Mouse (Mus musculus): ENCODE measurements around the gene D630045J12Rik.

Gene D630045J12Rik

GRCm38 (mm10) chr6:38242295-38242830, 11.4 kb downstream of the D630045J12Rik start:
- DNase-seq (ENCODE audit: low spot score), result no peak

DNA sequence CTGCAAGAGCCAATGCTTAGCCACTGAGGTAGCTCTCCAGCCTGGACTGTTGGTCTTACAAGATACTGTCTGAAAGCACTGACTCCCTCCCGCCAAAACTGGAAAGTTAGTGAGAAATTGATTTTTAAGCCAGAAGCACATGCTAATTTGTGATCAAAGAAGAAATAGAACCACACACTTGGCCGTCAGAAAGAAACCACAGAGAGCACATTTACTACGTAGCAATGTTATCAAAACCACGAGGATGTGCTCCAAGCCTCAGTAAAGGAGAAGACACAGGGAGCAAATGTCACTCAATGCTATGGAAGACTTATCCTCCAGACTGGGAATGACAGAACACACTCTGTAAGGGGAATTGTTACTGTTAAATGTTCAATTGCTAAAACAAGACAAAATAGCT, 12.3 kb downstream of the D630045J12Rik start:
- no peak for DNase-seq (ENCODE audit: low spot score)

DNA sequence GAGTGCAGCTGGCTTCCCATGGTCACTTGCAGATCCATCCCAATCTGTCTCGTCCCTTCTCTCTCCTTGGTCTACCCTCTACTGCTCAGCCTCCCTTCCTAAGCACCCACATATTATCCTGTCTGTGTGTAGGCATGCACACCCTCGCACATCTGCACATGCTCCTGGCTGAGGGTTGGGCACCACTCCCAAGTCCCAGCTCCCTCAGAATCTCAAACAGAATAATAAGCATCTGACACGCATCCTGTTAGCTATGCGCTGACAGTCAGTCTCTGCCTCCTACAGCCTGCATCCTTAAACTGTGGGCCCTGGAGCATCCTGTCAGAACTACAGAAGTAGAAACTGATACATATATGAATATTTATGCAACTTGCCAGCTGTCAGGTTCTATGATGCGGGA, 13.2 kb downstream of the D630045J12Rik start:
- DNase-seq (ENCODE audit: low spot score), result no peak

GRCm38 (mm10) chr6:38238382-38238781, 15.4 kb downstream of the D630045J12Rik start:
- DNase-seq (ENCODE audit: low spot score), result no peak

DNA sequence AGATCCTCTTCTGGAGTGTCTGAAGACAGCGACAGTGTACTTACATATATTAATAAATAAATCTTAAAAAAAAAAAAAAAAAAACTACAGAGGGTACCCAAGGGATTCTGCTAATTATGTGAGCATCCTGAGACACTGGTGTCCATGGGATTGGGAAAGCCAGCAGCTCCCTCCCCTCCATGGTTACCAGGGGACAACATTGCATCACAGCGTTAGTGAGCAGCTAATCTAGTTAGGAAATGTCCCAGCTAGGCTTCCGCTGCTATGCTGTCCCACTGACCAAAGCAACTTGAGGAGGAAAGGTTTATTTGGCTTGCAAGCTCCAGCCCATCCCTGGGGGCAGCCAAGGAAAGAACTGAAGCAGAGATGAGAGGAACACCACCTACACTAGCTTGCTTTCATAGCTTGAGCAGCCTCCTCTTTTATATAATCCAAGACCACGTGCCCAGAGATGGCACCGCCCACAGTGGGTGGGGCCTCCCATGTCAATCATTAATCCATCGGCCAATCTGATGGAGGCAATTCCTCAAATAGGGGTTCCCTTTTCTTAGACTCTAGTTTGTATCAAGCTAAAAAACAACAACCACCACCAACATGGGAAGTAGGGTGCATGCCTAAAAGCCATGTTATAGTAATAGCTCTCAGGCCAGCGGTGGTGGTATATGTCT, 17.7 kb downstream of the D630045J12Rik start:
- no peak for DNase-seq (ENCODE audit: low spot score)

DNA sequence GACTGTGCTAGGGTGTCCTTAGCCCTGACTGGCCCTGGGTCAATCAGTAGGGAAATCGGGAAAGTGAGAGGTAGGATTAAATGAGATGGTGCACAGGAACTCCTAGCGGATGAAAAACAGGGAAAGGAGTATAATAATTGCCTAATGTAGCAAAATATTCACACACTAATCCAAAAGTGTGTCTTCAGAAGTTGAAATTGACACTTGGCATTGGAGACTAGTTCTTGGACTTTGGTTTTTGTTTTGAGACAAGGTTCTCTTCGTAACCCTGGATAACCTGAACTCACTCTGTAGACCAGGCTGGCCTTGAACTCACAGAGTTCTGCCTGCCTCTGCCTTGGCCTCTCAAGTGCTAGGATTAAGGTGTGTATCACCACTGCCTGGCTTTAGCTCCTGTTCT, 20.0 kb downstream of the D630045J12Rik start:
- no peak for DNase-seq (ENCODE audit: low spot score)

DNA sequence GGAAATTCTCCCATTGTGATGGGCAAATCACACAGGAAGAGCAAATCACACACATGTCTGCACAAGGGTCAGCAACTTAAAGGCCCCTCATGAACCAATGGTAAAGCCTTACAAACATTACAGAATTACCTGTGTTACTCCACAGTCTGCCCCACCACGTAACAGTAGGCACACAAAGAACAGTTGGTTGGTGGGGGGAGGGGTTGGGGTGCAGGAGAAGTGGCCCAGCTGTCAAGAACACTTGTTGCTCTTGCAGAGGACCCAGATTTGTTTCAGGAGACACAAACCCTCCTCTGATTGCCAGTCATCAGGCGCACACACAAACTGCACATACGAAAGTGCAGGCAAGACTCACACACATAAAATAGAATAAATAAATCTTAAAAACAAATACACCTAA, 20.9 kb downstream of the D630045J12Rik start:
- DNase-seq (ENCODE audit: low spot score), result no peak

GRCm38 (mm10) chr6:38231994-38232393, 21.8 kb downstream of the D630045J12Rik start:
- DNase-seq (ENCODE audit: low spot score), result peak; percentile 25

GRCm38 (mm10) chr6:38224079-38224478, 29.7 kb downstream of the D630045J12Rik start:
- no peak for DNase-seq (ENCODE audit: low spot score)

- no peak for DNase-seq (ENCODE audit: low spot score)
These were observed 34.5 kb downstream of the D630045J12Rik start for GRCm38 (mm10) chr6:38219261-38219660.

- no peak for DNase-seq (ENCODE audit: low spot score)
These were observed 38.2 kb downstream of the D630045J12Rik start for GRCm38 (mm10) chr6:38215448-38216110.

GRCm38 (mm10) chr6:38207621-38208020, 46.2 kb downstream of the D630045J12Rik start:
- DNase-seq (ENCODE audit: low spot score), result no peak

DNA sequence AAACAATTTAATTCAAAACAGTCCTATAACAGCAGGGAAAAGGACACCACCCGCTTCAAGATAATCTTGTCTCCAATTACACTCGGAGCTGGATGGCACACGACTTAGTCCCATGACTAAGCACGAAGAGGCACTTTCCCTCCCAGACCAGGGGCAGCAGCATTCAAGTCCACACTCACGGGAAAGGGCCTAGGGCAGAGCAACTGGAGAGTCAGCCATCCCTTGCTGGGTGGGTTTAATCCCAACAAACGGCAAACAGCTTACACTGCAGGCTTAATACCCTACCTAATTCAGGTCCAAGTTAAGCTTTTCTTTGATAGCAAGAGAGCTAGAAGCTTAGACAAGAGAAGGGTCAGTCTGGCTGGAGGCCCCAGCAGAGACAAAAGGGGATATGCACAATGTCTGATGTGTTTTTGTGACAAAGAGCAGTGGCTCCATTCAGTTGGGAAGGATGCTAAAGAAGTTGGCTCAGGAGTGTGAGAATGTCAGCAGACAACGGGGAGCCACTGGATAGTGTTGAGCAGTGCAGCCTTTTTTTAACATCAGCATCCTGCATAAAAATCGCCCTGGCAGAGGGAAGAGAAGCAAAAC, 46.8 kb downstream of the D630045J12Rik start:
- DNase-seq (ENCODE audit: low spot score), result peak; percentile 82

DNA sequence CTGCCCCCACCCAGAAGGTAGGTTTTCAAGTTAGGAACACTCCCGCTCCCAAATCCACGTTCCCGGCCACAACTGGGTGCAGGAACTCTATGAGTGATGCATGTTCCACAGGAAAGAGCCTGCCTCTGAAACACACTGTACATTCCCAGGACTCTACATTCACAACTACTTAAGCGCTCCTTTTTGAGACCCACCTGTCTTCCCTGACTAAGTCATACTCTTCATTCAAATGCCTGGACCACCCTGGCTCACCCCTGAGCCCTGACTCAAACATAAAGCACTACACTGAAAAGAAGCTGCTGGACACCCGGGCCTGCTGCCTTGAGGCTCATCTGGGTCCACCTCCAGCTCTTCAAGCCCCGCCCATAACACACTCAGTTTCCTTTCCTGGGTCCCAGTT, 48.4 kb downstream of the D630045J12Rik start:
- DNase-seq (ENCODE audit: low spot score), result no peak

GRCm38 (mm10) chr6:38203820-38204219, 50.0 kb downstream of the D630045J12Rik start:
- no peak for DNase-seq (ENCODE audit: low spot score)

GRCm38 (mm10) chr6:38202816-38203215, 51.0 kb downstream of the D630045J12Rik start:
- DNase-seq (ENCODE audit: low spot score), result no peak

- no peak for DNase-seq (ENCODE audit: low spot score)
These were observed 52.3 kb downstream of the D630045J12Rik start for GRCm38 (mm10) chr6:38201495-38201894.

DNA sequence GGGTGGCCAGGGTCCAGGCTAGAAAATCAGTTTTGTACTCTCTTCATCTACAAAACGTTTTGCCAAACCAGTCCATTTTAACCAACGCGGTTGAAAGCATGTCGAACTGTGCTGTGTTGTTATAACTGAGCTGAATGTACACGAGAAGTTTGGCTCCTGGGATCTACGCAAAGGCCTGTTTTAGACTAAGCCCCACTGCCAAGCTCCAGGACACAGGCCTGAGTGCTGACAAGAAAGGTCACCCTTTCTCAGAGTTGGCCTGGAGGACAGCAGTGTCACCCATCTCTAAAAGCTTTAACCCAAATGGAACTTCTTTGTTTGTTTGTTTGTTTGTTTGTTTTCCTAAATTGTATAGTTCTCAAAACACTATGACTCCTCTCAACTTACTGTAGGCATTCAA, 54.2 kb downstream of the D630045J12Rik start:
- DNase-seq (ENCODE audit: low spot score), result no peak

DNA sequence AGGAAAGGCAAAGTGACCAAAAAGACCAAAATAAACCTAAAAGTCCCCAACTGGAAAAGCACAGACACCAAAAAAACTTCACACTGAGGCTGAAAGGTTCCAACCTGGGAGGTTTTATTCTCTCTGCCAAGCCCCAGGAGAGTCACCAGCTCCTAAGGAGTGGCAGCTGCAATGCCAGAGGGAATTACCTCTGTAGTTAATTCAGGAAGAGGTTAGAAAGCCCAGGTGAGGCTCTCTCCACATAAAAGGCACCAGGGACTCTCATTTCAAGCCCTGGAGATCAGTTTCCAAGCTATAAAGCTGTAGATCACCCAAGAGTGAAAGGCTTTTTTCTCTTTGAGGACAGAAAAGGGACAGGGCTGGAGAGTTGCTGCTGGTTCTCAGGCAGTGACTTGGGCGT, 55.1 kb downstream of the D630045J12Rik start:
- no peak for DNase-seq (ENCODE audit: low spot score)

- DNase-seq (ENCODE audit: low spot score), result no peak
These were observed 57.3 kb downstream of the D630045J12Rik start for GRCm38 (mm10) chr6:38196266-38197189.

- DNase-seq (ENCODE audit: low spot score), result no peak
These were observed 58.5 kb downstream of the D630045J12Rik start for GRCm38 (mm10) chr6:38195306-38195705.

DNA sequence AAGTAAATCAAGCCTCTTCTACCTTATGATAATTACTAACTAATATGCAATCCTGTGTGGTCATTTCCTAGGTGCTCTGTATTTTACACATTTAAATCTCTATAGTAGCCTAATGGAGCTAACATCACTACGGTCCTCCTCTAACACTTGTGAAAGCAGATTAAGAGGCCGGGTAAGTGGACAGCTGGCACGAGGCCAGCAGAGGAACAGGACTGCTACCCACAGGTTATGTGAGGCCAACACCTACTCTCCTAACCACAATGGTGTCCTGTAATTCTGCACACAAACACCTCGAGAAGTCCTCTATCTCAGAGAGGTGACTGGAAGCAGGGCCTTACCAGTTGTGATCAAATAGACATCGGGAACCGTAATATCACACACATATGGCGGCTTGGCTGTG, 59.8 kb downstream of the D630045J12Rik start:
- no peak for DNase-seq (ENCODE audit: low spot score)
